Mouse (Mus musculus) cerebellum, adult 2 months (tissue): ENCODE data around the gene Lexm. TPM values are rescaled to one million over a fixed set of nuclear protein-coding genes. Genes with fewer than 3 reads are reported as not detected.

Experiments
- DNase-seq, 2 experiments: peaks; one replicate each; pipeline ENCODE4 v3.0.0; 2021
- H3K27ac ChIP-seq: fragments of 200-500 bp; 2 replicates; pipeline ENCODE4 v1.5.1; 2012; ENCODE audit warnings: low read length, control low read depth, inconsistent platforms; ENCODE audit not compliant: insufficient read depth
- H3K27me3 ChIP-seq: fragments of 200-500 bp; 2 replicates; pipeline ENCODE4 v1.6.1; 2012; ENCODE audit warnings: inconsistent platforms, mild to moderate bottlenecking, low read length, moderate library complexity; ENCODE audit not compliant: control insufficient read depth, insufficient read depth
- H3K4me1 ChIP-seq: fragments of 200-500 bp; 2 replicates; pipeline ENCODE4 v1.6.1; 2011; ENCODE audit warnings: low read length; ENCODE audit not compliant: control insufficient read depth, insufficient read depth
- H3K4me3 ChIP-seq: fragments of 200-500 bp; replicated peaks from 2 replicates; pipeline ENCODE3; 2011; ENCODE audit warnings: mild to moderate bottlenecking, low read depth, low read length, control low read depth; ENCODE audit not compliant: insufficient read depth
- CTCF ChIP-seq: fragments of 200-500 bp; IDR thresholded peaks from 2 replicates; pipeline ENCODE4 v1.5.1; 2011; ENCODE audit warnings: low read depth, mild to moderate bottlenecking, control low read depth, low read length, moderate library complexity, borderline replicate concordance; ENCODE audit not compliant: insufficient read depth
- POLR2A ChIP-seq: fragments of 200-500 bp; IDR thresholded peaks from 2 replicates; pipeline ENCODE4 v1.6.1; 2011; ENCODE audit warnings: low read length, control low read depth, borderline replicate concordance; ENCODE audit not compliant: insufficient read depth
- WGBS: fragments of 180-500 bp; shearing (Covaris S2); methylation state at CpG from one replicate; pipeline ENCODE4 v1.1.7; 2018; 5-methylcytosine and 5-hydroxymethylcytosine counted together
- polyA plus RNA-seq: library from polyadenylated mRNA; depleted of rRNA; stranded (reverse); fragments of >200 nt; gene quantifications from 2 replicates; pipeline ENCODE4 v1.2.3, GENCODE M21; 2012; rRNA removed

Lexm gene
- 0.08 and 0.15 TPM in 2 replicates for polyA plus RNA-seq

DNA sequence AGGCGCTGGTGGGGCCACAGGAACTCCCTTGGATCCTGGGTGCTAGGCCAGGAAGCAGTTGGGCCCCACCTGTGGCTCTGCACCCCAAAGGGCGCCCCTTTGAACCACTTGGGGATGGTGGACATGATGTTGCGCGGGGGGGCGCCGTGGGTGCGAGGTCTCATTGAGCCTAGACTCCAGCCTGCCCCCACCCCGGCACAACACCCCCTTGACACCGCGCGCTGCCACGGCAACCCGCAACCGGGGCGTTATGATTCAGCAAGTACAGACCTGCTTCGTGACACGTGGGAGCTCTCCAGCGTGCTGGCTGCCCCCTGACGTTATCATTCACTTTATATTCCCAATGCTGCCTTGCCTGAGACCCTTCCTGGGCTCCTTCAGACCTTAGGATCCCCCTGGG, at the start of gene Lexm:
Lexm (minus strand) TSS at position 186 of the 400 bp plus-strand sequence.
- H3K4me3 ChIP-seq, result no peak within 1 kb of the TSS
- DNase-seq, result no peak
- TF ChIP-seq CTCF (no peak), POLR2A (no peak)
- H3K27me3 ChIP-seq, result no peaks in the 10 kb centered on the region
- no peak within 1 kb of the TSS for H3K27ac ChIP-seq
- H3K4me1 ChIP-seq, result 0 out of 2 replicates have a peak, but pooled peaks cover 2% of the 10 kb centered on the region
- 5% methylated on average over 19 of the region's 19 CpGs for WGBS

DNA sequence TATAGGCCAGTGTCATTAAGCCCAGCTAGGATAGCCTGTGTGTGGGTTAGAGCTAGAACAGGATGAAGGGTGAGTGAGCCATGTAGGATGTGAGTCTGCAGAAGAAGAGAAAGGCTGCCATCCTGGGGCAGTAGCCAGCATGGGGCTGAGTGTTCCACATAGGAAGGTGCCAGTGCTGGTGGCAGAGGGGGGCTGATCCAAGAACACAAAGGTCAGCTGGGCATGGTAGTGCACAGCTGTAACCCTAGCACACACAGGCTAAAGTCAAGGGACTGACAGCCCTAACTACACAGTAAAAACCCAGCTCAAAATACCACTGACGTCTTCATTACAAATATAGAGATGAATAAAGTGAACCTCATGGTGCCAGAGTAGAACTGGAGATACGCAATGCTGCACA, 49.5 kb upstream of the Lexm start:
- H3K27ac ChIP-seq, result no peak overlapping the region
- TF ChIP-seq CTCF (no peak), POLR2A (no peak)
- no peak for DNase-seq
- no peaks in the 10 kb centered on the region for H3K27me3 ChIP-seq
- H3K4me3 ChIP-seq, result no peak overlapping the region
- H3K4me1 ChIP-seq, result no peaks in the 10 kb centered on the region
- WGBS, result 94% methylated on average over 2 of the region's 2 CpGs

DNA sequence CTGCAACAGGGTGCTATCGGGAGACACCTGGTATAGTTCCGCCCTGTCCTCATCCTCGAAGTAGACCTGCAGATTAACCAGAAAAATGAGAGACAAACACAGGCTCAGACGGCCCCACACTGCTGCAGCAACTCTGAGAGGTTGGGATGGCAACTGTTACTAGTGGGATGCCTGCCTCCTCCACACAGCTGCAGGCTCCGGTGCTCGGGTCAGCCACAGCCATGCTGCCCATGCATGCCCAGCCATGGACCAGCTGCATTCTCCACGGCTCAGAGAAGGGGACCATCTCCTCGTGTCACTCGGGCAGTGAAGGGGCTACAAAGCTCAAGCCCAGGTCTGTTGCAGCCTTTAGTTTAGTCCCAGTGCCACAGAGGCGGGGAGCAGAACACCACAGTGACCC, 48.6 kb upstream of the Lexm start:
- Histone ChIP-seq H3K4me3 (no peak overlapping the region), H3K27me3 (no peaks in the 10 kb centered on the region), H3K27ac (no peak overlapping the region), H3K4me1 (no peaks in the 10 kb centered on the region)
- DNase-seq, result no peak
- no peak for TF ChIP-seq CTCF
- no peak for TF ChIP-seq POLR2A
- WGBS, result 91% methylated on average over 10 of the region's 10 CpGs

GRCm38 (mm10) chr4:106665269-106665668, 48.2 kb upstream of the Lexm start:
- TF ChIP-seq POLR2A, result no peak
- TF ChIP-seq CTCF, result no peak
- WGBS, result 94% methylated on average over 2 of the region's 2 CpGs
- no peaks in the 10 kb centered on the region for H3K4me1 ChIP-seq
- H3K4me3 ChIP-seq, result no peak overlapping the region
- H3K27me3 ChIP-seq, result no peaks in the 10 kb centered on the region
- no peak for DNase-seq
- H3K27ac ChIP-seq, result no peak overlapping the region

GRCm38 (mm10) chr4:106664697-106665096, 47.7 kb upstream of the Lexm start:
- 77% methylated on average over 6 of the region's 6 CpGs for WGBS
- Histone ChIP-seq H3K4me3 (no peak overlapping the region), H3K4me1 (no peaks in the 10 kb centered on the region), H3K27ac (no peak overlapping the region), H3K27me3 (no peaks in the 10 kb centered on the region)
- no peak for DNase-seq
- TF ChIP-seq CTCF (no peak), POLR2A (no peak)

DNA sequence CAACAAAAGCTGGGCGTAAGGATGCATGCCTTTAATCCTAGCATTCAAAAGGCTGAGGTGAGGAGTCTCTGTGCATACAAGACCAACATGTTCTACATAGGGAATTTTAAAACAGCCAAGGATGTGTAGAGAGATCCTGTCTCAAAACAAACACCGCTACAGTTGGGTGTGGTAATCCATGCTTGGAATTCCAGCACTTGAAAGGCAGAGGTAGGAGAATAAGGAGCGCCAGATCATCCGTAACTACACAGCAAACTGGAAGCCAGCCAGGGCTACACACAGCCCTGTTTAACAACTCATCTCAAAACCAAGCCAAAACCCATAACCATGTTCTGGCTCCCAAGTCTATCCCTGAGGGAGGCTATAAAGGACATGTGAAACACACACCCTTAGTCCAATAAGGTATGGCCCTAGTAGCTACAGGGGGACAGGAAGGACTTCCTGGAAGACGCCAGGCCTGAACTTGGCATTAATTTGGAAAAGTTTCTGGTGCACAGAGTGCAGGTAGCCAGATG, 47.0 kb upstream of the Lexm start:
- Histone ChIP-seq H3K4me1 (no peaks in the 10 kb centered on the region), H3K27me3 (no peaks in the 10 kb centered on the region), H3K27ac (no peak overlapping the region), H3K4me3 (no peak overlapping the region)
- DNase-seq, result no peak
- TF ChIP-seq CTCF (no peak), POLR2A (no peak)
- 83% methylated on average over 5 of the region's 5 CpGs for WGBS

DNA sequence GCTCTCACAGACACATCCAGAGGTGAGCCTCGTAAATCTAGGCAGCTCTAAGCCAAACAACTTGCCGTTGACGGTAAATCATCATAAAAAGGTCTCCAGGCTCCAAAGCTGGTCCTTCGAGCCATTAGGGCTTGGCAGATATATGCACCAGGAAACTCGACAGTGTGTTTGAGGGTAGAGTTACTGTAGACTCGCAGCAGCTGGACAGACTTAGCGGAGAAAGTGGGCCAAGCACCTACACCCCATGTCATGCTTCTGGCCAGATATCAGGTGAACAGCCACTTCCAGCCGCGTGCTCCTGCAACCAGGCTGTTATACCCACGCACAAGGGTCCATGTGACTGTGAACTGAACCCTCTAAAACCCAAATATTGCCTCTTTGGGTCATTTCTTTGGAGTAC, 38.6 kb upstream of the Lexm start:
- H3K27me3 ChIP-seq, result no peaks in the 10 kb centered on the region
- no peak overlapping the region for H3K27ac ChIP-seq
- no peak for DNase-seq
- H3K4me1 ChIP-seq, result peaks cover 4% of the 10 kb centered on the region; the same call in 1 of the 2 replicates
- no peak overlapping the region for H3K4me3 ChIP-seq
- TF ChIP-seq CTCF (no peak), POLR2A (no peak)
- WGBS, result 92% methylated on average over 10 of the region's 10 CpGs

DNA sequence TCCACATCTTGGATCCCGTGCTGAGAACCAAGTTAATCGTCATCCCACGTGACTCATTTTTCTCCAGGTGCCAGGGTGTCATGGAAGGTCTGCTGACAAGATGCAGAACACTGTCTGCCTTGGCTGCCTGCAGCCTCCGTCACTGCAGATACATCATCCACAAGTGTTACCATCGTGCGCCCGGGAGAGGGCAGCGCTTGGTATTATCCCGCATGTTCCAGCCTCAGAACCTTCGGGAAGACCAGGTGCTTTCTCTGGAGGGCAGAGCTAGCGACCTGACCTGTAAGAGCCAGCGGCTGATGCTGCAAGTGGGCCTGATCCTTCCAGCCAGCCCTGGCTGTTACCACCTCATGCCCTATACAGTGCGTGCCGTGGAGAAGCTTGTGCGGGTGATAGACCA, 36.0 kb upstream of the Lexm start:
- Histone ChIP-seq H3K27me3 (no peaks in the 10 kb centered on the region), H3K27ac (no peak overlapping the region), H3K4me3 (no peak overlapping the region), H3K4me1 (peaks cover 4% of the 10 kb centered on the region; the same call in 1 of the 2 replicates)
- TF ChIP-seq POLR2A (no peak), CTCF (no peak)
- WGBS, result 94% methylated on average over 15 of the region's 15 CpGs
- DNase-seq, result no peak
